Mouse (Mus musculus): ENCODE results near the gene Stra6l. TPM values are rescaled to one million over a fixed set of nuclear protein-coding genes. Genes with fewer than 3 reads are reported as not detected.
A peak's percentile ranks its signal among the peaks of the same experiment; 100 is the strongest.

Gene Stra6l
- polyA plus RNA-seq, 1 experiment from 2014 or later: 1.2 TPM

GRCm38 (mm10) chr4:45833461-45833860, 15.0 kb upstream of the Stra6l start:
- no peak for ATAC-seq (ENCODE audit: low FRiP score, low TSS enrichment)

GRCm38 (mm10) chr4:45844355-45844754, 4.1 kb upstream of the Stra6l start:
- H3K9me3 ChIP-seq (ENCODE audit: low read length): no peaks in the 10 kb centered on the region
- no peak overlapping the region for H3K4me2 ChIP-seq (replicated peaks; ENCODE audit: low read depth, low read length)
- H3K4me1 ChIP-seq (ENCODE audit: insufficient read depth, low read length): peaks cover 2% of the 10 kb centered on the region; the same call in 1 of the 2 replicates
- no peaks in the 10 kb centered on the region for H3K27me3 ChIP-seq (ENCODE audit: insufficient read depth, low read length)
- ATAC-seq (ENCODE audit: low FRiP score, low TSS enrichment): no peak
- 50% methylated on average over 14 of the region's 14 CpGs for WGBS
- H3K4me3 ChIP-seq (ENCODE audit: low read length): no peak overlapping the region
- no peak overlapping the region for H3K9ac ChIP-seq (replicated peaks; ENCODE audit: low read length)
- H3K36me3 ChIP-seq (ENCODE audit: insufficient read depth, low read length): no peaks in the 10 kb centered on the region
- no peak overlapping the region for H3K27ac ChIP-seq (ENCODE audit: low read length)

More at GRCm38 (mm10) chr4:45833461-45833860, 15.0 kb upstream of the Stra6l start:
- no peak overlapping the region for H3K9ac ChIP-seq (replicated peaks; ENCODE audit: low read length)
- no peak overlapping the region for H3K4me2 ChIP-seq (replicated peaks; ENCODE audit: low read depth, low read length)
- H3K27me3 ChIP-seq (ENCODE audit: insufficient read depth, low read length): peaks cover 20% of the 10 kb centered on the region
- 46% methylated on average over 5 of the region's 5 CpGs for WGBS
- H3K27ac ChIP-seq (ENCODE audit: low read length): no peak overlapping the region
- H3K36me3 ChIP-seq (ENCODE audit: insufficient read depth, low read length): no peaks in the 10 kb centered on the region
- no peaks in the 10 kb centered on the region for H3K4me1 ChIP-seq (ENCODE audit: insufficient read depth, low read length)
- no peaks in the 10 kb centered on the region for H3K9me3 ChIP-seq (ENCODE audit: low read length)
- no peak overlapping the region for H3K4me3 ChIP-seq (ENCODE audit: low read length)

GRCm38 (mm10) chr4:45846263-45846662, 2.2 kb upstream of the Stra6l start:
- H3K9me3 ChIP-seq (ENCODE audit: low read length): no peaks in the 10 kb centered on the region
- ATAC-seq (ENCODE audit: low FRiP score, low TSS enrichment): no peak
- H3K4me3 ChIP-seq (ENCODE audit: low read length): no peak overlapping the region
- H3K4me1 ChIP-seq (ENCODE audit: insufficient read depth, low read length): peaks cover 3% of the 10 kb centered on the region; the same call in 1 of the 2 replicates
- H3K36me3 ChIP-seq (ENCODE audit: insufficient read depth, low read length): no peaks in the 10 kb centered on the region
- no peak overlapping the region for H3K4me2 ChIP-seq (replicated peaks; ENCODE audit: low read depth, low read length)
- no peaks in the 10 kb centered on the region for H3K27me3 ChIP-seq (ENCODE audit: insufficient read depth, low read length)
- WGBS: 87% methylated on average over 2 of the region's 2 CpGs
- H3K9ac ChIP-seq (replicated peaks; ENCODE audit: low read length): no peak overlapping the region
- no peak overlapping the region for H3K27ac ChIP-seq (ENCODE audit: low read length)

- H3K27me3 ChIP-seq (ENCODE audit: insufficient read depth, low read length): no peaks in the 10 kb centered on the region
- WGBS: 10% methylated on average over 10 of the region's 10 CpGs
- ATAC-seq (ENCODE audit: low FRiP score, low TSS enrichment): no peak
- no peak overlapping the region for H3K27ac ChIP-seq (ENCODE audit: low read length)
- 0 out of 2 replicates have a peak overlapping the region, but pooled peaks have one; percentile 0 for H3K4me3 ChIP-seq (ENCODE audit: low read length)
- H3K4me1 ChIP-seq (ENCODE audit: insufficient read depth, low read length): peaks cover 13% of the 10 kb centered on the region
- no peak overlapping the region for H3K9ac ChIP-seq (replicated peaks; ENCODE audit: low read length)
- no peaks in the 10 kb centered on the region for H3K9me3 ChIP-seq (ENCODE audit: low read length)
- H3K36me3 ChIP-seq (ENCODE audit: insufficient read depth, low read length): no peaks in the 10 kb centered on the region
- peak overlapping the region; percentile 20; the same call in 1 of the 2 replicates for H3K4me2 ChIP-seq (replicated peaks; ENCODE audit: low read depth, low read length)
These were observed 327 bp downstream of the Stra6l start for GRCm38 (mm10) chr4:45848825-45849156.

GRCm38 (mm10) chr4:45849419-45849818, 955 bp downstream of the Stra6l start:
- no peaks in the 10 kb centered on the region for H3K9me3 ChIP-seq (ENCODE audit: low read length)
- 72% methylated on average over 1 of the region's 1 CpGs for WGBS
- H3K27me3 ChIP-seq (ENCODE audit: insufficient read depth, low read length): no peaks in the 10 kb centered on the region
- H3K4me1 ChIP-seq (ENCODE audit: insufficient read depth, low read length): peaks cover 13% of the 10 kb centered on the region
- no peak for ATAC-seq (ENCODE audit: low FRiP score, low TSS enrichment)
- H3K36me3 ChIP-seq (ENCODE audit: insufficient read depth, low read length): no peaks in the 10 kb centered on the region
- H3K4me3 ChIP-seq (ENCODE audit: low read length): no peak overlapping the region
- H3K4me2 ChIP-seq (replicated peaks; ENCODE audit: low read depth, low read length): no peak overlapping the region
- H3K9ac ChIP-seq (replicated peaks; ENCODE audit: low read length): no peak overlapping the region
- no peak overlapping the region for H3K27ac ChIP-seq (ENCODE audit: low read length)

GRCm38 (mm10) chr4:45851640-45852051, 3.2 kb downstream of the Stra6l start:
- Histone ChIP-seq H3K36me3 (ENCODE audit: insufficient read depth, low read length) (no peaks in the 10 kb centered on the region), H3K27me3 (ENCODE audit: insufficient read depth, low read length) (peaks cover 3% of the 10 kb centered on the region; the same call in 1 of the 2 replicates), H3K27ac (ENCODE audit: low read length) (peak overlapping the region; percentile 78), H3K9me3 (ENCODE audit: low read length) (no peaks in the 10 kb centered on the region), H3K9ac (replicated peaks; ENCODE audit: low read length) (no peak overlapping the region), H3K4me2 (replicated peaks; ENCODE audit: low read depth, low read length) (no peak overlapping the region), H3K4me1 (ENCODE audit: insufficient read depth, low read length) (peaks cover 16% of the 10 kb centered on the region), H3K4me3 (ENCODE audit: low read length) (no peak overlapping the region)
- peak; percentile 94 for ATAC-seq (ENCODE audit: low FRiP score, low TSS enrichment)
- 22% methylated on average over 3 of the region's 3 CpGs for WGBS

- Histone ChIP-seq H3K9ac (replicated peaks; ENCODE audit: low read length) (no peak overlapping the region), H3K4me3 (ENCODE audit: low read length) (no peak overlapping the region), H3K27ac (ENCODE audit: low read length) (no peak overlapping the region), H3K4me1 (ENCODE audit: insufficient read depth, low read length) (peaks cover 13% of the 10 kb centered on the region), H3K27me3 (ENCODE audit: insufficient read depth, low read length) (peaks cover 3% of the 10 kb centered on the region; the same call in 1 of the 2 replicates), H3K4me2 (replicated peaks; ENCODE audit: low read depth, low read length) (no peak overlapping the region), H3K9me3 (ENCODE audit: low read length) (no peaks in the 10 kb centered on the region), H3K36me3 (ENCODE audit: insufficient read depth, low read length) (no peaks in the 10 kb centered on the region)
- 58% methylated on average over 15 of the region's 15 CpGs for WGBS
- ATAC-seq (ENCODE audit: low FRiP score, low TSS enrichment): no peak
These were observed 5.2 kb downstream of the Stra6l start for GRCm38 (mm10) chr4:45853496-45854246.

GRCm38 (mm10) chr4:45855803-45856424, 7.5 kb downstream of the Stra6l start:
- no peak overlapping the region for H3K4me2 ChIP-seq (replicated peaks; ENCODE audit: low read depth, low read length)
- WGBS: 46% methylated on average over 19 of the region's 19 CpGs
- H3K9me3 ChIP-seq (ENCODE audit: low read length): 0 out of 2 replicates have a peak, but pooled peaks cover 3% of the 10 kb centered on the region
- H3K4me1 ChIP-seq (ENCODE audit: insufficient read depth, low read length): peaks cover 13% of the 10 kb centered on the region; the same call in 1 of the 2 replicates
- peaks cover 3% of the 10 kb centered on the region; the same call in 1 of the 2 replicates for H3K27me3 ChIP-seq (ENCODE audit: insufficient read depth, low read length)
- ATAC-seq (ENCODE audit: low FRiP score, low TSS enrichment): no peak
- H3K27ac ChIP-seq (ENCODE audit: low read length): no peak overlapping the region
- no peak overlapping the region for H3K9ac ChIP-seq (replicated peaks; ENCODE audit: low read length)
- no peak overlapping the region for H3K4me3 ChIP-seq (ENCODE audit: low read length)
- H3K36me3 ChIP-seq (ENCODE audit: insufficient read depth, low read length): no peaks in the 10 kb centered on the region

GRCm38 (mm10) chr4:45861160-45861559, 12.7 kb downstream of the Stra6l start:
- no peak overlapping the region for H3K4me2 ChIP-seq (replicated peaks; ENCODE audit: low read depth, low read length)
- H3K27me3 ChIP-seq (ENCODE audit: insufficient read depth, low read length): peaks cover 2% of the 10 kb centered on the region; the same call in 1 of the 2 replicates
- no peak overlapping the region for H3K4me3 ChIP-seq (ENCODE audit: low read length)
- no peak for ATAC-seq (ENCODE audit: low FRiP score, low TSS enrichment)
- H3K9ac ChIP-seq (replicated peaks; ENCODE audit: low read length): no peak overlapping the region
- H3K9me3 ChIP-seq (ENCODE audit: low read length): 0 out of 2 replicates have a peak, but pooled peaks cover 3% of the 10 kb centered on the region
- no peaks in the 10 kb centered on the region for H3K36me3 ChIP-seq (ENCODE audit: insufficient read depth, low read length)
- 61% methylated on average over 5 of the region's 5 CpGs for WGBS
- H3K27ac ChIP-seq (ENCODE audit: low read length): no peak overlapping the region
- H3K4me1 ChIP-seq (ENCODE audit: insufficient read depth, low read length): 0 out of 2 replicates have a peak, but pooled peaks cover under 1% of the 10 kb centered on the region

GRCm38 (mm10) chr4:45867416-45867815, 19.0 kb downstream of the Stra6l start:
- Histone ChIP-seq H3K4me3 (ENCODE audit: low read length) (no peak overlapping the region), H3K27me3 (ENCODE audit: insufficient read depth, low read length) (no peaks in the 10 kb centered on the region), H3K4me2 (replicated peaks; ENCODE audit: low read depth, low read length) (no peak overlapping the region), H3K9ac (replicated peaks; ENCODE audit: low read length) (no peak overlapping the region), H3K36me3 (ENCODE audit: insufficient read depth, low read length) (no peaks in the 10 kb centered on the region), H3K9me3 (ENCODE audit: low read length) (no peaks in the 10 kb centered on the region), H3K27ac (ENCODE audit: low read length) (no peak overlapping the region), H3K4me1 (ENCODE audit: insufficient read depth, low read length) (no peaks in the 10 kb centered on the region)
- 78% methylated on average over 8 of the region's 8 CpGs for WGBS
- ATAC-seq (ENCODE audit: low FRiP score, low TSS enrichment): no peak

Measured in kidney, embryonic 16.5 days (tissue).